Mouse (Mus musculus) regulatory T cell (primary cell): Measurements from ENCODE around the gene Gm21860.
"Not testable (repeated sequence)": the region's sequence is repeated elsewhere in the genome, so short reads cannot be mapped to it uniquely, and the experiment has no call there.

Experiments
- in situ Hi-C: fragments of 300-600 bp; cut with MboI, MseI; formaldehyde crosslinking; loops from one replicate; pipeline ENCODE4 v1.15.1; 2025; ENCODE audit warnings: high pct_unique_total_duplicates

Gm21860 gene

DNA sequence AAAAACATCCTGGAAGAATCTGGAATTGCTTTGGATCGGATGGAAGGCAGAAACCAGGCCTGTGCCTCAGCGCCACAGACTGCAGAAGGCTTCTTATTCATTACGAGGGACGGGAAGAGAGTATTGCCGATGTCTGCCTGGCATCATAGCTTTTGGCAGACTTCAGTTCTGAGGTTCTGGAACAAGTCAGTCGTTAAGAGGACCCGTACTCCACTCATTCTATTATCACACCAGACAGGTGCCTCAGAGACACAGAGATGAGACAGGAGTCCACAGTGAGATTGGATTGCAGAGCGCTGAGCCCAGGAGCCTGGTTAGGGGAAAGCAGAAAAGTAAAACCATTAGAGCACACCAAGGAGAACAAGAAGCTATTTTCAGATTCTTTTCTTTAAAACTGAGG is at the start of gene Gm21860:
Gene Gm21860, minus strand, starts transcription at position 101 of the 400 bp plus-strand sequence.
- in situ Hi-C loops: not testable (repeated sequence)

DNA sequence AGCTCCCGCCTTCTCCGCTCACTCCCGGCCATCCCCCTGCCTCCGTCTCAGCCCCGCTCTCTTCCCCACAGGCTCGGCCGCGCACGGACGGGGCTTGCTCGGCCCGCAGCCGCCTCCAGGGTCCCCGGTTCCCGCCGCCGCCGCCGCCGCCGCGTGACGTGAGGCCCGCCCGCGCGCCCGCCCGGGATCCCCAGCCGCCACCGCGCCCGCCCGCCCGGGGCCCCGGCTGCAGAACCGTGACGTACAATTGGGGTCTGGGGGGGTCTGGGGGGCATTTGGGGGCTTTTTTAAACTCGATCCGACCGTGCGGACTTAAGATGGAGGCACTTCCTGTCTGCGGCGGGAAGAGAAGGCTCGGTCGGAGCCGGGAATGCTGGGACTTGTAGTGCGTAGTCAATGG is 29.8 kb upstream of the Gm21860 start, which contains the start of gene Gm47283:
Gene Gm47283, plus strand, starts transcription at position 301 of the 400 bp plus-strand sequence.
- in situ Hi-C loops: not testable (repeated sequence)

DNA sequence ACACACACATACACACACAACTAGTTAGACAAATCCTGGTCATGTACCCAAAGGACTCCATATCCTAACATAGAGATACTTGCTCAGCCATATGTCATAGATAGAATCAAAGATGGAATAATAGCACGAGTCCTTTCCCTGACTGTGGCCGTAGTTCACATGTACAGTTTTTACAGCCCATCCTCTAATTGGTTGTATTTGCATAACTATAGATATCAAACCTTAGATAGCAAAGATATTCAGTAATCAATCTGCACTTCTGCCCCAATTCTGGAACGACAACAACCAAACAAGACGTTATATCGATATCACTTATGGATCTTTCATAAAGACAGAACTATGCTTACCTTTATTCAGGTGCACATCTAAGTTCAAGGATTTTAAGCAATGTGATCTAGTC is 9.4 kb downstream of the Gm21860 start:
- in situ Hi-C loops: not testable (repeated sequence)

DNA sequence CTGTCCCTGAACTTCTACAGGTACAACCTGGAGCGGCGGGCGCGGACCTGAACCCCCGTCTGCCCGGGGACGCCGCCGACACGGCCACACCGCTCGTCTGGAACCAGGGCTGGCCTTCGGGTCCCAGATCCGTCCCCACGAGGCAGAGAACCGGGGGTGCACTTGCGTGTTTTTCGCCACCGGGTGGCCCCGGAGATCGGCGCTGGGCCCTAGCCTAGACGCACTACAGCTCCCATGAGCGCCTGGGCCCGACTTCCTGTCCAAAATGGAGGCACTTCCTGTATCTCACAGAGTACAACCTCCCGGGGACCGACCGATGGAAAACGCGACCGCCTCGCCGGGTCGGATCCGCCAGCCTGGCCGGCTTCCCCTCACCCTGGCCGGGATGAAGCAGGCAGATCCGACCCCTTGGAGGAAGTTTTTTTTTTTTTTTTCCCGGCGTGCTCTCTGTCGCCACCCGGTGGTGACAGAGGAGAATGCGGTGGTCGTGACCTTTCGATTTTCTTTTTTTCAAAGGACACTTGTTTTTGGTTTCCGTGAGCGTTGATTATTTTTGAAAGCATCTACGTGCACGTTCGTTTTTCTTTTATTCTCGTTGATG is 10.1 kb downstream of the Gm21860 start:
- in situ Hi-C loops: not testable (repeated sequence)

DNA sequence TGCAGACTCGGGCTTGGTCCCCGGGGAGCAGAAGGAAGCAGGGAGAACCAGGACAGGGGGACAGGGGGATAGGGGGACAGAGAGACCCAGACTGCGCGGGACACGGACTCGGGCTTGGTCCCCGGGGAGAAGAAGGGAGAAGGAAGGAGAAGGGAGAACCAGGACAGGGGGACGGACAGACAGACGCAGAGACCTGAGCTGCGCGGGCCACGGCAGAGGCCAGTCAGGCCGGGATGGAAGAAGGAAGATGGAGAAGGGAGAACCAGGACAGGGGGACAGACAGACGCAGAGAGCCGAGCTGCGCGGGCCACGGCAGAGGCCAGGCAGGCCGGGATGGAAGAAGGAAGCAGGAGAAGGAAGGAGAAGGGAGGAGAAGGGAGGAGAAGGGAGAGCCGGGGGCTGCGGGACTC is 10.8 kb downstream of the Gm21860 start:
- in situ Hi-C loops: no loop called here

DNA sequence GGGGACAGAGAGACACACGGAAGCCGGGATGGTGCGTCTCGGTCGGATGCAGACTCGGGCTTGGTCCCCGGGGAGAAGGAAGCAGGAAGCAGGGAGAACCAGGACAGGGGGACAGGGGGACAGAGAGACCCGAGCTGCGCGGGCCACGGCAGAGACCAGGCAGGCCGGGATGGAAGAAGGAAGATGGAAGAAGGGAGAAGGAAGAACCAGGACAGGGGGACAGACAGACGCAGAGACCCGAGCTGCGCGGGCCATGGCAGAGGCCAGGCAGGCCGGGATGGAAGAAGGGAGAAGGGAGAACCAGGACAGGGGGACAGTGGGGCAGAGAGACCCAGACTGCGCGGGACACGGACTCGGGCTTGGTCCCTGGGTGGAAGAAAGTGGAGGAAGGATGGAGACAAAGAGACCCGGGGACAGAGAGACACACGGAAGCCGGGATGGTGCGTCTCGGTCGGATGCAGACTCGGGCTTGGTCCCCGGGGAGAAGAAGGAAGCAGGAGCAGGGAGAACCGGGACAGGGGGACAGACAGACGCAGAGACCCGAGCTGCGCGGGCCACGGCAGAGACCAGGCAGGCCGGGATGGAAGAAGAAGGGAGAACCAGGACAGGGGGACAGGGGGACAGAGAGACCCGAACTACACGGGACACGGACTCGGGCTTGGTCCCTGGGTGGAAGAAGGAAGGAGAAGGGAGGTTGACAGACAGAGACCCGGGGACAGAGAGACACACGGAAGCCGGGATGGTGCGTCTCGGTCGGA is 11.4 kb downstream of the Gm21860 start:
- in situ Hi-C loops: not testable (repeated sequence)

DNA sequence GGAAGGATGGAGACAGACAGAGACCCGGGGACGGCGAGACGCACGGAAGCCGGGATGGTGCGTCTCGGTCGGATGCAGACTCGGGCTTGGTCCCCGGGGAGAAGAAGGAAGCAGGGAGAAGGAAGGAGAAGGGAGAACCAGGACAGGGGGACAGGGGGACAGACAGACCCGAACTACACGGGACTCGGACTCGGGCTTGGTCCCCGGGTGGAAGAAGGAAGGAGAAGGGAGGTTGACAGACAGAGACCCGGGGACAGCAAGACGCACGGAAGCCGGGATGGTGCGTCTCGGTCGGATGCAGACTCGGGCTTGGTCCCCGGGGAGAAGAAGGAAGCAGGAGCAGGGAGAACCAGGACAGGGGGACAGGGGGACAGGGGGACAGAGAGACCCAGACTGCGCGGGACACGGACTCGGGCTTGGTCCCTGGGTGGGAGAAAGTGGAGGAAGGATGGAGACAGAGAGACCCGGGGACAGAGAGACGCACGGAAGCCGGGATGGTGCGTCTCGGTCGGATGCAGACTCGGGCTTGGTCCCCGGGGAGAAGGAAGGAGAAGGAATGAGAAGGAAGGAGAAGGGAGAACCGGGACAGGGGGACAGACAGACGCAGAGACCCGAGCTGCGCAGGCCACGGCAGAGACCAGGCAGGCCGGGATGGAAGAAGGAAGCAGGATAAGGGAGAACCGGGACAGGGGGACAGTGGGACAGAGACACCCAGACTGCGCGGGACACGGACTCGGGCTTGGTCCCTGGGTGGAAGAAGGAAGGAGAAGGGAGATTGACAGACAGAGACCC is 12.2 kb downstream of the Gm21860 start:
- in situ Hi-C loops: not testable (repeated sequence)

DNA sequence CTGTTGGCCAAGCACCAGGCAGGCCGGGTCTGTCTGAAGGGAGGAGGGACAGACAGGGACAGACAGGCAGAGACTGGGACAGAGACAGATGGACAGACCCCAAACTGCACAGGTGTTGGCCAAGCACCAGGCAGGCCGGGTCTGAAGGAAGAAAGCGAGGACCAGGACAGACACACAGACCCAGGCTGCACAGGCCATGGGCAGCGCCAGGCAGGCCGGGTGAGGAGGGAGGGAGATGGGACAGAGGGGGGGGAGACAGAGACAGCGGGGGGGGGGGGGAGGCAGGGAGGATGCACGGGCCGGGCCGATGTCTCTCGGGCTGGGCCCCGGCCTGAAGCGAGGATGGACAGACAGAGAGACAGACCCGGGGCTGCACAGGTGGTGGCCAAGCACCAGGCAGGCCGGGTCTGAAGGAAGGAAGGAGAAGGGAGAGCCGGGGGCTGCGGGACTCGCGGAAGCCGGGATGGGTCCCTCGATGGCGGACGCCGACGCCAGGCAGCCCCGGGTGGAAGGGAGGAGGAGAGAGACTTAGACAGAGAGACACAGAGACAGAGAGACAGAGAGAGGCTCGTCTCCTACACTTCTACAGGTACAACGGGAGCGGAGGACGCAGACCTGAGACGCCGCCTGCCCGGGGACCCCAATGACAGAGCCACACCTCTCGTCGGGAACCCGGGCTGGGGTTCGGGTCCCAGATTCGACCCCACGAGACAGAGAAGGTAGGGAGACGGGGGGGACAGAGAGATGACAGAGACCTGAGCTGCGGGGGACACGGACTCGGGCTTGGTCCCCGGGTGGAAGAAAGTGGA is 13.0 kb downstream of the Gm21860 start:
- in situ Hi-C loops: not testable (repeated sequence)

DNA sequence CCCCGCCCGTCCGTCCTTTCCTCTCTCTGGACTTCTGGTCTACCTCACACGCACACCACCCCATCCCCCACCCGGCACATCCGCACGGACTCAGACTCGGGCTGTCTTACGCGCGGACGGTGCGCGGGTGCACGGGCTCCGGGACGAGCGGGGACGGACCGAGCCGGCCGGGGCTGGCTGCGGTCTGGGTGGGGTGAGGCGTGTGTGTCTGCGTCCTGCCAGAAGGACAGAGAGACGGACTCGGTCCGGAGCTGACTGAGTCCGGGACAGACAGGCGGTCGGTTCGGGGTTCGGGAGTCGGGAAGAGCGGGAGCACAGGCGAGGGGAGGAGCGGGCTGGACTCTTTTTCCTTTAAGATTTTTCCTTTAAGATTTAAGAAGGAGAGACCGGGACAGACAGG is 13.6 kb downstream of the Gm21860 start:
- in situ Hi-C loops: not testable (repeated sequence)

DNA sequence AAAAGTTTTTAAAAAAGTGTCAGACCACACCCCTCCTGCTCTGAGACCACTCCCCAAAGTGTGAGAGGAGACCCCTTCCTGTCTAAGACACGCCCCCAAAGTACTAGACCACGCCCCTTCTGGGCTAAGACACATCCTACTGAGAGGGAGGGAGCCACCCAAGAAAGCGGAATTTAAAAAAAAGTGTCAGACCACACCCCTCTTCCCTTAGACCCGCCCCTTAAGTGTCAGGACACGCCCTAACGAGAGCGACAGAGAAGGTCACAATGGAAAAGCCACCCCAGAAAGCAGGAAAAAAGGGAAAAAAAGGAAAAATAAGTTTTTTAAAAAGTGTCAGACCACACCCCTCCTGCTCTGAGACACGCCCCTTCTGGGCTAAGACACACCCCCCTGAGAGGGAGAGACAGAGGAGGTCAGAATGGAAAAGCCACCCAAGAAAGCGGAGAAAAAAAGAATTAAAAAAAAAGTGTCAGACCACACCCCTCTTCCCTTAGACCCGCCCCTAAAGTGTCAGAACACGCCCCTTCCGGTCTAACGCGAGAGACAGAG is 14.5 kb downstream of the Gm21860 start:
- in situ Hi-C loops: no loop called here

DNA sequence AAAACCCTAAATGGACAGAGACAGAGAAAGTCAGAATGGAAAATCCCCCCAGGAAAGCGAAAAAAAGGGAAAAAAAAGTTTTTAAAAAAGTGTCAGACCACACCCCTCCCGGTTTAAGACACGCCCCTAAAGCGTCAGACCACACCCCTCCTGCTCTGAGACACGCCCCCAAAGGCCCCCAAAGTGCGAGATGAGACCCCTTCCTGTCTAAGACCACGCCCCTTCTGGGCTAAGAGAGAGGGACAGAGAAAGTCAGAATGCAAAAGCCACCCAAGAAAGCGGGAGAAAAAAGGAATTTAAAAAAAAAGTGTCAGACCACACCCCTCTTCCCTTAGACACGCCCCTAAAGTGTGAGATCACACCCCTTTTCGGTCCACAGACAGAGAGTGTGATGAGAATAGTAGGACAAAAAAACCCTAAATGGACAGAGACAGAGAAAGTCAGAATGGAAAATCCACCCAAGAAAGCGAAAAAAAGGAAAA is 15.0 kb downstream of the Gm21860 start:
- in situ Hi-C loops: not testable (repeated sequence)

DNA sequence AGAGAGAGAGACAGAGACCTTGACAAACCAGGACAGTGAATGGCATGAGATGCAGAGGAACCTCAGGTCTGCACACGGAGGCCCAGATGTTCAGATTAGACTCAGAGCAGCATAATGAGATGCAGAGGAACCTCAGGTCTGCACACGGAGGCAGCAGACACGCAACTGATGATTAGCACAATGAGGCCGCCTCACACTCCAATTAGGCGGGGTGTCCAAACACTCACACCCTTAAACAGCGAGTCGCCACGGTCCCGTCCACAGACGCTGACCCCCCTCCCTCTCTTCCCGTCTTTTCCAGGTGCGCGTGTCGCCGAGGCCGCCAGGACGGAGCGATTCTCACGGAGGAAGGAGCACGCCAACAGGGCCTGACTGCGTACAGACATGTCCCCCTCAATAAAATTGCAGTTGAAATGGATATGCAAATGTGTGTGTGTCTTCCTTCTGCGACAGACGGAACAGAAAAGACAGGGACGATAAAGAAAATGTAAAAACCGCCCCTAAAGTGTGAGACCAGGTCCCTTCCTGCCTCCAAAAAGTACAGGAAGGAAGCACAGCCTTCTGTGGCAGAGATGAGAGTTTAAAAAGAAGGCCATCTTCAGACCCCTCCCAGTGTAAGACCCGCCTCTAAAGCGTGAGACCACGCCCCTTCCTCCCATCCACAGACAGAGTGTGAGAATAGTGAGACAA is 15.6 kb downstream of the Gm21860 start:
- in situ Hi-C loops: not testable (repeated sequence)

DNA sequence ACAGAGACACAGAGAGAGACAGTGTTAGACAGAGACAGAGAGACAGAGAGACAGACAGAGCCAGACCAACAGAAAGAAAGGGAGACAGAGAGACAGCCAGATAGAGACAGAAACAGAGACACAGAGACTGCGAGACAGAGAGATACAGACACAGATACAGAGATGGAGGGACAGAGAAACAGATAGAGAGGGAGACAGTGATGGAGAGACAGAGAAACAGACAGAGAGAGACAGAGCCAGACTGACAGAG is 16.3 kb downstream of the Gm21860 start:
- in situ Hi-C loops: no loop called here

DNA sequence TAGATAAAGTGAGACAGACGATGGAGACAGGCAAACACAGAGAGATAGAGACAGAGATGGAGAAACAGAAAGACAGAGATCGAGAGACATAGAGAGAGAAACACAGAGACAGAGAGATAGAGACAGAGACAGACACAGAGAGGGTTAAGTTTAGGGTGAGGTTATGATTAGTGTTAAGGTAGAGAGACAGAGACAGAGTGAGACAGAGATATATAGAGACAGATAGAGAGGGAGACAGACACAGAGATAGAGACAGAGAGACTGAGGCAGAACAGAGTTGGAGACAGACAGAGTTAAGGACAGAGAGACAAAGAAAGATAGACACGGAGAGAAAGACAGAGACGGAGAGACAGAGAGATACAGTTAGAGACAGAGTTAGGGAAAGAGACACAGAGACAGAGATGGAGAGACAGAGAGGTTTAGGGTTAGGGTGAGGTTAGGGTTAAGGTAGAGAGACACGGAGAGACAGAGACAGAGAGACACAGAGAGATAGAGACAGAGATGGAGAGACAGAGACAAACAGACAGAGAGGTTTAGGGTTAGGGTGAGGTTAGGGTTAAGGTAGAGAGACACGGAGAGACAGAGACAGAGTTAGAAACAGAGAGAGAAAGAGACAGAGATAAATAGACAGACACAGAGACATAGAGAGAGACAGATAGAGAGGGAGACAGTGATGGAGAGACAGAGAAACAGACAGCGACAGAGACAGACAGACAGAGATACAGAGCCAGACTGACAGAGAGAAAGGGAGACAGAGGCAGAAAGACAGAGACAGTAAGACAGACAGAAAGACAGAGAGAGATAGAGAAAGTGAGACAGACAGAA is 16.8 kb downstream of the Gm21860 start:
- in situ Hi-C loops: no loop called here

DNA sequence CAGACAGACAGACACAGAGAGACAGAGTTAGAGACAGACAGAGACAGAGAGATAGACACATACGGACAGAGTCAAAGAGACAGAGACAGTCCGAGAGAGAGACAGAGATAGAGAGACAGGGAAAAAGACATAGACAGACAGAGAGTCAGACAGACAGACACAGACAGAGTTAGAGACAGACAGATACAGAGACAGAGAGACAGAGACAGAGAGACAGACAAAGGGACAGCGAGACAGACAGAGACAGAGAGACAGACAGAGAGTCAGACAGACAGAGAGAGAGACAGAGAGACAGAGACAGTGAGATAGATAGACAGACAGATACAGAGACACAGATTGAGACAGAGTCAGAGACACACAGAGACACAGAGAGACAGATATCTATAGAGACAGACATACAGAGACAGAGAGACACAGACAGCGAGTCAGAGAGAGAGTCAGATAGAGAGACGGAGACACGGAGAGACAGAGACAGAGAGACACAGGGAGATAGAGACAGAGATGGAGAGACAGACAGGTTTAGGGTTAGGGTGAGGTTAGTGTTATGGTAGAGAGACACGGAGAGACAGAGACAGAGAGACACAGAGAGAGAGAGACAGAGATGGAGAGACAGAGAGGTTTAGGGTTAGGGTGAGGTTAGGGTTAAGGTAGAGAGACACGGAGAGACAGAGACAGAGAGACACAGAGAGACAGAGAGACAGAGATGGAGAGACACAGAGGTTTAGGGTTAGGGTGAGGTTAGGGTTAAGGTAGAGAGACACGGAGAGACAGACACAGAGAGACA is 18.2 kb downstream of the Gm21860 start:
- in situ Hi-C loops: not testable (repeated sequence)

DNA sequence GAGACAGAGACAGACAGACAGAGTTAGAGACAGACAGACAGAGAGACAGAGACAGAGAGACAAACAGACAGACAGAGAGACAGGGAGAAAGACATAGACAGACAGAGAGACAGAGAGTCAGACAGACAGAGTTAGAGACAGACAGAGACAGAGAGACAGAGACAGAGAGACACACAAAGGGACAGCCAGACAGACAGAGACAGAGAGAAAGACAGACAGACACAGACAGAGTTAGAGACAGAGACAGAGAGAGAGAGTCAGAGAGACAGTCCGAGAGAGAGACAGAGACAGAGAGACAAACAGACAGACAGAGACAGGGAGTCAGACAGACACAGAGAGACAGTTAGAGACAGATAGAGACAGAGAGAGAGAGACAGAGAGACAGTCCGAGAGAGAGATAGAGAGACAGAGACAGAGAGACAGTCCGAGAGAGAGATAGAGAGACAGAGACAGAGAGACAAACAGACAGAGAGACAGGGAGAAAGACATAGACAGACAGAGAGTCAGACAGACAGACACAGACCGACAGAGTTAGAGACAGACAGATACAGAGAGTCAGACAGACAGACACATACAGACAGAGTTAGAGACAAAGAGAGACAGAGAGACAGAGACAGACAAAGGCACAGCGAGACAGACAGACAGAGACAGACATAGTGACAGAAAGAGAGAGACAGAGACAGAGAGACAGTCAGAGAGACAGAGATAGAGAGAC is 19.3 kb downstream of the Gm21860 start:
- in situ Hi-C loops: not testable (repeated sequence)

DNA sequence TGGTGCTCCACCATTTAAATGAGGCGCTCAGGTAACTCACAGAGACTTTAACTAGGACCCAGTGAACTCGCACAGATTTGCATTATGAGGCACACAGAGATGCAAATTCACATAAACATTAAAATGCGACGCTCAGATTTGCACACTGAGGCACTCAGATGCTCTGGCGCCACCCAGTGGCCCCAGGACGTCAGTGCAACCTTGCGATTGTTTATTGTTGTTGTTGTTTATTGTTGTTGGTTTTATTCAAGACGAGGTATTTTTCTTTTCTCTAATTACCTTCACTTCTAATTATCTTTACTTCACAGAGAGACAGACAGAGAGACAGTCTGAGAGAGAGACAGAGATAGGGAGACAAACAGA is 20.3 kb downstream of the Gm21860 start:
- in situ Hi-C loops: not testable (repeated sequence)

DNA sequence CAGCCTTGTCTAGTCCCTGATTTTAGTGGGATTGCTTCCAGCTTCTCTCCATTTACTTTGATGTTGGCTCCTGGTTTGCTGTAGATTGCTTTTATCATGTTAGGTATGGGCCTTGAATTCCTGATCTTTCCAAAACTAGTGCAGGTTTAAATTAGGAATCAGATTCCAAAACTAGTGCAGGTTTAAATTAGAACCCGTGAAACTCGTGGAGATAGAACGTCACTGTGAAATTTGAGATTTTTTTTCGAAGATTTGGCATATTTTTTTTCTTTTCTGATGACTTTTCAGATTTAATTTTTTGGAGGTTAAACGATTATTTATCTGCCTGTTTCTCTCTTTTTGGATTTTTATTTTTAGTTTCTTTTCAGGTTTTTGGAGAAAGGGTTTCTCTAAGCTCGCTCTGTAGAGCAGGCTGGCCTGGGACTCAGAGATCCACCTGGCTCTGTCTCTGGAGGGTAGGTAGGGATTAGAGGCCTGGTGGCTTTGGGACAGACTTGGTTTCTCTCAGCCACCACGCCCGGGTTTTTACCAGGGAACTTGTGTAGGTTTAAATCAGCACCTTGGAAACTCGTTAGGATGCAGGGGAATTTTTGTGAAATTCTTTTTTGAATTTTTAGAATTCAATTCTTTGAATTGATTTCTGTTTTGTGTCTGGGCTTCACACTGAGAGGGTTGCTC is 20.8 kb downstream of the Gm21860 start:
- in situ Hi-C loops: not testable (repeated sequence)
